Mouse (Mus musculus): ENCODE results near the gene Rep15. TPM values are rescaled to one million over a fixed set of nuclear protein-coding genes. Genes with fewer than 3 reads are reported as not detected.

The Rep15 gene
- 0.10 and 0.14 TPM in 2 replicates for polyA plus RNA-seq (2012; rRNA removed)

GRCm38 (mm10) chr6:147032303-147032925 is at the start of gene Rep15:
Gene Rep15, plus strand, starts transcription at chr6:147032584.

GRCm38 (mm10) chr6:147042291-147043290 is 10.2 kb downstream of the Rep15 start, which contains the start of gene Mrps35:
Gene Mrps35, plus strand, starts transcription at chr6:147042764.

Other genes with a start within 250 kb of the Rep15 start
- gene Arntl2, start 236.5 kb upstream of the Rep15 start, polyA plus RNA-seq (2012; rRNA removed): 0.55 and 0.56 TPM in 2 replicates
- not detected in 2 replicates for gene Smco2, start 182.5 kb upstream of the Rep15 start, polyA plus RNA-seq (2012; rRNA removed)
- 5.0 and 5.9 TPM in 2 replicates for gene Ppfibp1, start 144.1 kb upstream of the Rep15 start, polyA plus RNA-seq (2012; rRNA removed)
- gene 1700034J05Rik, start 78.2 kb upstream of the Rep15 start, polyA plus RNA-seq (2012; rRNA removed): not detected in 2 replicates
- gene Mrps35, start 10.2 kb downstream of the Rep15 start, polyA plus RNA-seq (2012; rRNA removed): 24.0 and 25.8 TPM in 2 replicates
- not detected in 2 replicates for gene Mansc4, start 54.4 kb downstream of the Rep15 start, polyA plus RNA-seq (2012; rRNA removed)
- 2.0 and 2.4 TPM in 2 replicates for gene Klhl42, start 58.8 kb downstream of the Rep15 start, polyA plus RNA-seq (2012; rRNA removed)
- 0.03 TPM in 1 of 2 replicates, not detected in the other for gene Pthlh, start 231.6 kb downstream of the Rep15 start, polyA plus RNA-seq (2012; rRNA removed)